Mouse (Mus musculus) neural tube, embryonic 13.5 days (tissue): Measurements from ENCODE around the gene Fam19a5. TPM values are rescaled to one million over a fixed set of nuclear protein-coding genes. Genes with fewer than 3 reads are reported as not detected.

Experiments used
- ATAC-seq: fragments of 200-750 bp; cut with Nextera tagmentation; 2 replicates; pipeline ENCODE4 v1.8.0; 2017; ENCODE audit warnings: low read depth, mild to moderate bottlenecking, moderate TSS enrichment, moderate library complexity
- H3K27ac ChIP-seq: fragments of 300-500 bp; sonication (generic); replicated peaks from 2 replicates; pipeline ENCODE4 v1.5.1; 2015; ENCODE audit warnings: moderate library complexity, mild to moderate bottlenecking, inconsistent platforms
- H3K27me3 ChIP-seq: fragments of 300-500 bp; sonication (generic); 2 replicates; pipeline ENCODE4 v1.6.1; 2015; ENCODE audit warnings: mild to moderate bottlenecking, inconsistent platforms
- H3K36me3 ChIP-seq: fragments of 300-500 bp; sonication (generic); 2 replicates; pipeline ENCODE4 v1.6.1; 2015; ENCODE audit warnings: mild to moderate bottlenecking, inconsistent platforms
- H3K4me1 ChIP-seq: fragments of 300-500 bp; sonication (generic); replicated peaks from 2 replicates; pipeline ENCODE4 v1.6.1; 2015; ENCODE audit warnings: inconsistent platforms
- H3K4me2 ChIP-seq: fragments of 300-500 bp; sonication (generic); 2 replicates; pipeline ENCODE4 v1.6.1; 2015; ENCODE audit warnings: inconsistent platforms, mild to moderate bottlenecking, moderate library complexity
- H3K4me3 ChIP-seq: fragments of 300-500 bp; sonication (generic); 2 replicates; pipeline ENCODE4 v1.5.1; 2015; ENCODE audit warnings: mild to moderate bottlenecking, inconsistent platforms
- H3K9ac ChIP-seq: fragments of 300-500 bp; sonication (generic); 2 replicates; pipeline ENCODE4 v1.6.1; 2015; ENCODE audit warnings: moderate library complexity, mild to moderate bottlenecking, inconsistent platforms
- H3K9me3 ChIP-seq: fragments of 300-500 bp; sonication (generic); 2 replicates; pipeline ENCODE4 v1.6.1; 2016; ENCODE audit warnings: inconsistent platforms
- WGBS: fragments of 180-500 bp; shearing (Covaris S2); methylation state at CpG from one replicate; pipeline ENCODE4 v1.1.7; 2015; 5-methylcytosine and 5-hydroxymethylcytosine counted together
- polyA plus RNA-seq: library from polyadenylated mRNA; unstranded; fragments of >200 nt; fragmentation: Nextera tagmentation; extraction: Ambion mirVana; gene quantifications from 2 replicates; pipeline ENCODE4 v1.2.1, GENCODE M21; 2015

The Fam19a5 gene
- polyA plus RNA-seq, 1 experiment from 2014 or later = 22.9 TPM

DNA sequence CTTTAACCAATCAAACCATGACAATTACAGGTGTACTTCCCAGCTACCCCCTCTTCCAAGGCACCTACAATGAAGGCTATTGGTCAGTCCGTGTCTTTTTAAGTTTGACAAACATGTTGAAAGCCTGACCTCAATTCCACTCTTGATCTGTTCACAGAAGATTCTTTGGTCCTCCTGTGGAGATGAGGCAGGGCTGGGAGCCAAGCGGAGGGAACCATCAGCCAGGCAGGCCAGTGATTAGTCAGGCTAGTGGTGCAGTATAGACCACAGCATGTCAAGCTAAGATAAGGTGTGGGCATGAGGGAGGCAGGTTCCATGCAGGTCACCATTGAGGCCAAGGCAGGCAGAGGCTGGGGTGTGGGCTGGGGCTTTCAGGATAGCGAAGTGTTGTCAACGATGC, 54.5 kb downstream of the Fam19a5 start:
- H3K36me3 ChIP-seq = no peaks in the 10 kb centered on the region
- no peak for ATAC-seq
- WGBS = 98% methylated on average over 4 of the region's 4 CpGs

DNA sequence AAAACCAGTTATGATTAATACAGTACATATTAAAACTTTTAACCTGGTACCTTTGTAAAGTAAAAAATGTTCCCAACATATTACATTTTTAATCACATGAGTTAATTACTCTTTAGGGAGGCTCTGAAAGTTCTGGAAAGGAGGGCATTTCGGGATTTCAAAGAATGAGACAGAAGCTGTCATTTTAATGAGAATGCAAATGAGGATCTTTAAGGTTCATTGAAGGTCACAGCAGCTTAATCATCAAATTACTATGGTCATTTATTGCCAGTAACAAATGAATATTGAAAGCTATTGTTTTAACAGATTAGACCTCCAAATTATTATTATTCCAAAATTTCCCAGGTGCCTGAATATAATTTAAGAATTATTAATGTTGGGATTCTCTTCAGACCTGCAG, 59.2 kb downstream of the Fam19a5 start:
- ATAC-seq = no peak
- no peak overlapping the region for H3K9ac ChIP-seq
- H3K4me1 ChIP-seq = peaks cover 29% of the 10 kb centered on the region
- H3K9me3 ChIP-seq = no peaks in the 10 kb centered on the region
- H3K27me3 ChIP-seq = no peaks in the 10 kb centered on the region
- no peak overlapping the region for H3K27ac ChIP-seq
- no peaks in the 10 kb centered on the region for H3K36me3 ChIP-seq
- no peak overlapping the region for H3K4me2 ChIP-seq
- no peak overlapping the region for H3K4me3 ChIP-seq
- WGBS = 45% methylated on average over 1 of the region's 1 CpGs

More for the DNA sequence above, 54.5 kb downstream of the Fam19a5 start:
- Histone ChIP-seq H3K27ac (no peak overlapping the region), H3K4me1 (peaks cover 9% of the 10 kb centered on the region), H3K9ac (no peak overlapping the region), H3K9me3 (no peaks in the 10 kb centered on the region), H3K4me3 (no peak overlapping the region), H3K4me2 (no peak overlapping the region), H3K27me3 (no peaks in the 10 kb centered on the region)

DNA sequence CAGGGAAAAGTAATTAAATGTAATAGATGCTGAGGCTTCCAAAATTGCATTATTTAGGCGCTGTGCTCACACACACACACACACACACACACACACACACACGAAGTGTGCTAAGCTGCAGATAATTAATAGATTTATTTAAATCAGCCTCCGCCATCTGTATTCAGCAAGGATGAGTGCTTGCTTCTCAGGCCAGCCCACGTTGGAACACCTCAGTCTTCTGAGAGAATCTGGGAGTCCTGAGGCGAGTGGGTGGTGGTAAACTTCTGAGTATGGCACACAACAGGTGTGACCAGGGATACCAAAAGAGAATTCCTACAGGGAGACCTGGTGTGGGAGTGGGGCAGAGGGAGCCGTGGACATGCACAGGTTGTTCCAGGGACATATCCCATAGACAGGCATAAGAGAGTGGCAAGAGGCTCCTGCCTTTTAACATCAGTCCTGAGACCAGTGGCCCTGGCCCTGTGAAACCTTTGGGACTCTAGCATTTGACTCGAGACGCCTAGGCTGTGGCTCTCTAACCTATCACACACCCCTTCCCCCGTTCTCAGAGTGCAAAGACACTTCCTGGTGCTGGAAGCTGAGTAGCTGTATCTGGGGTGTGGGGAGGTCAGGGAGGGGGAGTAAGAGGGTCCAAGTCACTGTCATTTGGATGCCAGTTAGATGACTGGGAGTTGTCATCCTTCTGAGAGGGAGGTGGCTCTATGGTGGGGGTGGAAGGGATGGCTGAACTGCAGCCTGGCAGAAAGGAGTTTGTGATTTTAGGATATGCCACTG, 61.6 kb downstream of the Fam19a5 start:
- Histone ChIP-seq H3K4me1 (peaks cover 37% of the 10 kb centered on the region), H3K36me3 (no peaks in the 10 kb centered on the region), H3K27ac (no peak overlapping the region), H3K9ac (no peak overlapping the region), H3K4me3 (no peak overlapping the region), H3K4me2 (no peak overlapping the region), H3K9me3 (no peaks in the 10 kb centered on the region), H3K27me3 (no peaks in the 10 kb centered on the region)
- ATAC-seq = no peak
- 62% methylated on average over 9 of the region's 9 CpGs for WGBS

GRCm38 (mm10) chr15:87606702-87607101, 62.6 kb downstream of the Fam19a5 start:
- Histone ChIP-seq H3K9ac (no peak overlapping the region), H3K4me3 (no peak overlapping the region), H3K27ac (no peak overlapping the region), H3K4me1 (peaks cover 37% of the 10 kb centered on the region), H3K27me3 (no peaks in the 10 kb centered on the region), H3K9me3 (no peaks in the 10 kb centered on the region), H3K4me2 (no peak overlapping the region), H3K36me3 (no peaks in the 10 kb centered on the region)
- 88% methylated on average over 10 of the region's 10 CpGs for WGBS
- no peak for ATAC-seq

GRCm38 (mm10) chr15:87609236-87609635, 65.1 kb downstream of the Fam19a5 start:
- no peak overlapping the region for H3K4me2 ChIP-seq
- H3K27ac ChIP-seq = no peak overlapping the region

DNA sequence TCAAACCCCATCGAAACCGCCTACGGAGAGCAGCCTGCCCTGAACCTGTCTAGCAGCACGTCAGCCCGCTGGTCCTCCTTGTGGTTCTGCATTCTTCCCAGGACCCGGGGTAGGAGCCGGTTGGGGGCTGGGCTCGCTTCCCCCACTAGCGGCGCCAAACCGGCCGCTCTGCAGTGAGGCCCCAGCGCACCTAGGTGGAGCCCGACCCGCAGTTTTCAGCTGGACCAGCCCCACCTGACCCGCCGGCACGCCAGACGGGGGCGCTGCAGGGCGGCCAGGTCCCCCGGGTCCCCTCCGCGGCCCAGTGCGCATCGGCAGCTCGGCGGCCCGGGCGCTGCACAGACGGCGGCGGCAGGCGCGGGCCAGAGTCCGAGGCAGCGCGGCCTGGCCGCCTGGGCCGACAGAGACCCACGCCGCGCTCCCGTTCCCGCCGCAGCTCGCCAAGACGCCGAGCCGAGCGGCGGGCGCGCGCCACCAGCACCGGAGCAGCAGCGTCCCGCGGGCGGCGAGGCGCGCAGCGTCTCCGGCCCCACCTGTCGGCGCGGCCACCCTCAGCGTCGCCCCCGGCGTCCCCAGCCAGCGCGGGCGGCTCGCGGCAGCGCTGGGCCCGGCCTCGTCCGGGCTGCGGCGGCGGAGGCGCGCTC, 80.0 kb downstream of the Fam19a5 start:
- Histone ChIP-seq H3K9me3 (no peaks in the 10 kb centered on the region), H3K27ac (peak overlapping the region; percentile 89), H3K36me3 (no peaks in the 10 kb centered on the region), H3K4me2 (peak overlapping the region; percentile 95), H3K4me1 (peaks cover 45% of the 10 kb centered on the region), H3K4me3 (peak overlapping the region; percentile 67), H3K9ac (peak overlapping the region; percentile 96), H3K27me3 (no peaks in the 10 kb centered on the region)
- WGBS = under 1% methylated on average over 67 of the region's 86 CpGs
- ATAC-seq = peak; percentile 91

More at GRCm38 (mm10) chr15:87609236-87609635, 65.1 kb downstream of the Fam19a5 start:
- H3K36me3 ChIP-seq = no peaks in the 10 kb centered on the region
- H3K4me1 ChIP-seq = peaks cover 30% of the 10 kb centered on the region
- no peaks in the 10 kb centered on the region for H3K27me3 ChIP-seq
- no peaks in the 10 kb centered on the region for H3K9me3 ChIP-seq
- no peak overlapping the region for H3K9ac ChIP-seq
- ATAC-seq = no peak
- WGBS = 84% methylated on average over 1 of the region's 1 CpGs
- H3K4me3 ChIP-seq = no peak overlapping the region

- Histone ChIP-seq H3K4me1 (peaks cover 45% of the 10 kb centered on the region), H3K9me3 (no peaks in the 10 kb centered on the region), H3K4me3 (peak overlapping the region; percentile 67), H3K36me3 (no peaks in the 10 kb centered on the region), H3K9ac (peak overlapping the region; percentile 96), H3K27ac (peak overlapping the region; percentile 89), H3K27me3 (no peaks in the 10 kb centered on the region), H3K4me2 (peak overlapping the region; percentile 95)
- ATAC-seq = peak; percentile 40
- under 1% methylated on average over 20 of the region's 76 CpGs for WGBS
Observed at GRCm38 (mm10) chr15:87624610-87625091, 80.6 kb downstream of the Fam19a5 start.

- peak; percentile 87 for ATAC-seq
- peak overlapping the region; percentile 67 for H3K4me3 ChIP-seq
- peak overlapping the region; percentile 96 for H3K9ac ChIP-seq
- peak overlapping the region; percentile 95 for H3K4me2 ChIP-seq
- WGBS = under 1% methylated on average over 63 of the region's 68 CpGs
- H3K27me3 ChIP-seq = no peaks in the 10 kb centered on the region
- H3K27ac ChIP-seq = peak overlapping the region; percentile 89
- no peaks in the 10 kb centered on the region for H3K36me3 ChIP-seq
- peaks cover 47% of the 10 kb centered on the region for H3K4me1 ChIP-seq
- no peaks in the 10 kb centered on the region for H3K9me3 ChIP-seq
Observed at GRCm38 (mm10) chr15:87625236-87626023, 81.3 kb downstream of the Fam19a5 start.

DNA sequence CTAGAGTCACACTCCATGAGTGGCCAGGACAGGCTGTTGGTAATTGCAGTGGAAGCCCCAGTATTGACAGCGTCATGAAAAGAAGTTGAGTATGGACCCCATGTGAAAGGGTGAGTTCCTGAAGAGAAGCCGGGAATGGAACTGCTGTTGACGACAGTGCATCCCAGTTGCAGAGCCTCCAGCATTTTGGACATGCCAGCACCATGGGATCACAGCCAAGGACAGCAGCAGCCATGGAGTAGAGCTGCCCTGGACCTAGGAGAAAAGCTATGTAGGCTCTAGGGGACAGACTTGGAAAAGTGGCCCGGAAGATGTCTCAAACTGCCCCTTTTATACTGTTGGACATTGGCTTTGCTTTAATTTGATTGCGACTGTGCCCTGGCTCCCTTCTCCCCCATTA, 91.2 kb downstream of the Fam19a5 start:
- H3K4me2 ChIP-seq = no peak overlapping the region
- no peak overlapping the region for H3K27ac ChIP-seq
- no peaks in the 10 kb centered on the region for H3K27me3 ChIP-seq
- no peaks in the 10 kb centered on the region for H3K9me3 ChIP-seq
- H3K9ac ChIP-seq = no peak overlapping the region
- 92% methylated on average over 5 of the region's 5 CpGs for WGBS
- H3K4me1 ChIP-seq = peaks cover 28% of the 10 kb centered on the region
- no peaks in the 10 kb centered on the region for H3K36me3 ChIP-seq
- no peak for ATAC-seq
- no peak overlapping the region for H3K4me3 ChIP-seq

GRCm38 (mm10) chr15:87636407-87636806, 92.3 kb downstream of the Fam19a5 start:
- 81% methylated on average over 4 of the region's 4 CpGs for WGBS
- Histone ChIP-seq H3K4me3 (no peak overlapping the region), H3K4me1 (peaks cover 17% of the 10 kb centered on the region), H3K9ac (no peak overlapping the region), H3K27ac (no peak overlapping the region), H3K36me3 (no peaks in the 10 kb centered on the region), H3K4me2 (no peak overlapping the region), H3K9me3 (no peaks in the 10 kb centered on the region), H3K27me3 (no peaks in the 10 kb centered on the region)
- no peak for ATAC-seq

- no peaks in the 10 kb centered on the region for H3K9me3 ChIP-seq
- H3K27ac ChIP-seq = no peak overlapping the region
- no peaks in the 10 kb centered on the region for H3K27me3 ChIP-seq
- no peak overlapping the region for H3K9ac ChIP-seq
- H3K4me2 ChIP-seq = no peak overlapping the region
- ATAC-seq = no peak
- H3K4me1 ChIP-seq = peaks cover 16% of the 10 kb centered on the region
- H3K4me3 ChIP-seq = no peak overlapping the region
- H3K36me3 ChIP-seq = no peaks in the 10 kb centered on the region
Observed at GRCm38 (mm10) chr15:87637234-87637633, 93.1 kb downstream of the Fam19a5 start.

- no peak overlapping the region for H3K9ac ChIP-seq
- no peak overlapping the region for H3K4me3 ChIP-seq
- no peak overlapping the region for H3K4me2 ChIP-seq
- 25% methylated on average over 11 of the region's 11 CpGs for WGBS
- no peaks in the 10 kb centered on the region for H3K36me3 ChIP-seq
- ATAC-seq = no peak
- no peaks in the 10 kb centered on the region for H3K9me3 ChIP-seq
- peaks cover 16% of the 10 kb centered on the region for H3K4me1 ChIP-seq
- no peak overlapping the region for H3K27ac ChIP-seq
- no peaks in the 10 kb centered on the region for H3K27me3 ChIP-seq
Observed at GRCm38 (mm10) chr15:87638270-87638669, 94.2 kb downstream of the Fam19a5 start.
